Mouse (Mus musculus) thymus, postnatal 14 days (tissue): Measurements from ENCODE around the gene Zbtb20.

Source experiments
- DNase-seq: peaks from one replicate; pipeline ENCODE4 v3.0.0; 2021

The Zbtb20 gene

GRCm38 (mm10) chr16:43575066-43575465 is 699.4 kb downstream of the Zbtb20 start:
- DNase-seq = no peak

- DNase-seq = no peak
Observed at GRCm38 (mm10) chr16:43575507-43575906, 699.8 kb downstream of the Zbtb20 start.

GRCm38 (mm10) chr16:43577399-43577798 is 701.7 kb downstream of the Zbtb20 start:
- no peak for DNase-seq

GRCm38 (mm10) chr16:43578351-43578750 is 702.7 kb downstream of the Zbtb20 start:
- no peak for DNase-seq

GRCm38 (mm10) chr16:43579111-43579510 is 703.4 kb downstream of the Zbtb20 start:
- no peak for DNase-seq

- no peak for DNase-seq
Observed at GRCm38 (mm10) chr16:43580321-43580822, 704.7 kb downstream of the Zbtb20 start.

GRCm38 (mm10) chr16:43581551-43581950 is 705.9 kb downstream of the Zbtb20 start:
- no peak for DNase-seq

GRCm38 (mm10) chr16:43586859-43587429 is 711.3 kb downstream of the Zbtb20 start:
- DNase-seq = no peak

- DNase-seq = no peak
Observed at GRCm38 (mm10) chr16:43590704-43591493, 715.2 kb downstream of the Zbtb20 start.

GRCm38 (mm10) chr16:43592062-43592461 is 716.4 kb downstream of the Zbtb20 start:
- DNase-seq = no peak

- DNase-seq = no peak
Observed at GRCm38 (mm10) chr16:43592801-43593200, 717.1 kb downstream of the Zbtb20 start.

- no peak for DNase-seq
Observed at GRCm38 (mm10) chr16:43597375-43598060, 721.8 kb downstream of the Zbtb20 start.

- no peak for DNase-seq
Observed at GRCm38 (mm10) chr16:43599707-43600106, 724.0 kb downstream of the Zbtb20 start.

GRCm38 (mm10) chr16:43602573-43602972 is 726.9 kb downstream of the Zbtb20 start:
- no peak for DNase-seq

GRCm38 (mm10) chr16:43603591-43604141 is 728.0 kb downstream of the Zbtb20 start:
- no peak for DNase-seq

- no peak for DNase-seq
Observed at GRCm38 (mm10) chr16:43604399-43605013, 728.8 kb downstream of the Zbtb20 start.

- no peak for DNase-seq
Observed at GRCm38 (mm10) chr16:43607086-43607485, 731.4 kb downstream of the Zbtb20 start.

GRCm38 (mm10) chr16:43608066-43608465 is 732.4 kb downstream of the Zbtb20 start:
- no peak for DNase-seq

GRCm38 (mm10) chr16:43610375-43610774 is 734.7 kb downstream of the Zbtb20 start:
- DNase-seq = no peak

GRCm38 (mm10) chr16:43616348-43616747 is 740.7 kb downstream of the Zbtb20 start:
- no peak for DNase-seq

- no peak for DNase-seq
Observed at GRCm38 (mm10) chr16:43617346-43617745, 741.7 kb downstream of the Zbtb20 start.

GRCm38 (mm10) chr16:43618286-43618685 is 742.6 kb downstream of the Zbtb20 start:
- DNase-seq = no peak

- no peak for DNase-seq
Observed at GRCm38 (mm10) chr16:43619277-43619676, 743.6 kb downstream of the Zbtb20 start.
